Mouse (Mus musculus) fibroblast of lung, adult 2 months (primary cell): ENCODE measurements at regions not wholly inside any gene's neighbourhood (a gene's known extent, or its start where the extent isn't known, plus 50 kb on each side); places are given as distances from the start of the nearest gene placed in this dataset.

ENCODE experiments used
- DNase-seq: peaks from one replicate; pipeline ENCODE4 v3.0.0-alpha.2; 2011; ENCODE audit warnings: low read depth

GRCm38 (mm10) chr1:177335961-177336360 is 78.0 kb upstream of the Akt3 start:
- DNase-seq, result no peak

- no peak for DNase-seq
Measured at GRCm38 (mm10) chr1:177323366-177323765, 65.4 kb upstream of the Akt3 start.

- no peak for DNase-seq
Measured at GRCm38 (mm10) chr1:177322745-177323299, 64.8 kb upstream of the Akt3 start.

- DNase-seq, result no peak
Measured at GRCm38 (mm10) chr1:177322307-177322685, 64.3 kb upstream of the Akt3 start.

- DNase-seq, result no peak
Measured at GRCm38 (mm10) chr1:177321655-177322306, 63.8 kb upstream of the Akt3 start.

GRCm38 (mm10) chr1:177308213-177308872 is 50.3 kb upstream of the Akt3 start:
- DNase-seq, result no peak
